Comparison of ENCODE assay signal across 19 mouse cellular contexts in genomic region chr1:85739000-85739399, GRCm38 (mm10). TPM values are rescaled to one million over a fixed set of nuclear protein-coding genes. Genes with fewer than 3 reads are reported as not detected.
DNase-seq lines count a peak whose midpoint lies in the region; ATAC-seq lines count a peak whose summit lies in the region.
"Had no signal": no experiment of that assay in that cellular context is flagged by ENCODE, and none has a peak within 500 bp of the region (broad histone marks: within the 10 kb centered on the region; RNA-seq: fewer than 3 reads in every experiment).

No protein-coding gene starts in this region.

- peaks cover 5% of the 10 kb centered on the region; the same call in 1 of the 2 replicates for H3K9me3 ChIP-seq in forebrain, embryonic 10.5 days
- no peaks in the 10 kb centered on the region for H3K9me3 ChIP-seq in neural tube, embryonic 15.5 days (replicated peaks)
- H3K9me3 ChIP-seq: embryonic facial prominence, embryonic 12.5 days; forebrain, embryonic 12.5 days; hindbrain, embryonic 15.5 days had no signal

- H3K4me2 ChIP-seq in neural tube, embryonic 15.5 days, result no peak overlapping the region
- H3K4me2 ChIP-seq: embryonic facial prominence, embryonic 12.5 days; forebrain, embryonic 12.5 days; heart, embryonic 12.5 days; hindbrain, embryonic 15.5 days had no signal

- H3K4me3 ChIP-seq in forebrain, embryonic 10.5 days, result no peak overlapping the region
- H3K4me3 ChIP-seq in neural tube, embryonic 15.5 days (replicated peaks), result no peak overlapping the region
- H3K4me3 ChIP-seq: embryonic facial prominence, embryonic 12.5 days; forebrain, embryonic 12.5 days; heart, embryonic 12.5 days; hindbrain, embryonic 10.5 days; hindbrain, embryonic 15.5 days had no signal

- no peaks in the 10 kb centered on the region for H3K36me3 ChIP-seq in forebrain, embryonic 10.5 days (replicated peaks)
- no peaks in the 10 kb centered on the region for H3K36me3 ChIP-seq in neural tube, embryonic 15.5 days
- H3K36me3 ChIP-seq: embryonic facial prominence, embryonic 12.5 days; forebrain, embryonic 12.5 days; heart, embryonic 12.5 days; hindbrain, embryonic 10.5 days; hindbrain, embryonic 15.5 days had no signal

- ATAC-seq in CD4-positive, CD25-positive, alpha-beta regulatory T cell, adult 4 months, result no peak
- no peak for ATAC-seq in neural tube, embryonic 15.5 days (ENCODE audit: low FRiP score)
- ATAC-seq: forebrain, embryonic 16.5 days had no signal

- no peaks in the 10 kb centered on the region for H3K27me3 ChIP-seq in forebrain, embryonic 10.5 days (ENCODE audit: poor library complexity, severe bottlenecking)
- H3K27me3 ChIP-seq in neural tube, embryonic 15.5 days (replicated peaks), result no peaks in the 10 kb centered on the region
- H3K27me3 ChIP-seq: embryonic facial prominence, embryonic 12.5 days; forebrain, embryonic 12.5 days; heart, embryonic 12.5 days; hindbrain, embryonic 15.5 days had no signal

- no peak overlapping the region for H3K27ac ChIP-seq in forebrain, embryonic 10.5 days
- H3K27ac ChIP-seq in neural tube, embryonic 15.5 days (replicated peaks), result no peak overlapping the region
- H3K27ac ChIP-seq: embryonic facial prominence, embryonic 12.5 days; forebrain, embryonic 12.5 days; hindbrain, embryonic 10.5 days; hindbrain, embryonic 15.5 days had no signal

- peaks cover 27% of the 10 kb centered on the region for H3K4me1 ChIP-seq in forebrain, embryonic 10.5 days
- H3K4me1 ChIP-seq in neural tube, embryonic 15.5 days, result peaks cover 10% of the 10 kb centered on the region
- H3K4me1 ChIP-seq: embryonic facial prominence, embryonic 12.5 days had no signal

- no peak overlapping the region for H3K9ac ChIP-seq in neural tube, embryonic 15.5 days (replicated peaks)
- H3K9ac ChIP-seq: embryonic facial prominence, embryonic 12.5 days; forebrain, embryonic 12.5 days; heart, embryonic 12.5 days; hindbrain, embryonic 15.5 days had no signal

- DNase-seq in CD4-positive, CD25-positive, alpha-beta regulatory T cell, adult 2 months (ENCODE audit: low read depth, low spot score), result peak; percentile 50
- peak; percentile 65 for DNase-seq in induced T-regulatory cell, adult 2 months (ENCODE audit: low read depth)
- peak; percentile 85 for DNase-seq in thymus, postnatal 0 days (ENCODE audit: low spot score)
- DNase-seq in thymus, postnatal 36 days, result peak; percentile 45 to 74
- DNase-seq in forebrain, embryonic 10.5 days (ENCODE audit: extremely low spot score, low spot score), result no peak
- DNase-seq in embryo, embryonic 11 days, result no peak
- DNase-seq: adrenal gland, adult 2 months; adrenal gland, postnatal 25 days; cerebellum, adult 2 months; cerebellum, postnatal 10 days; gastrocnemius, postnatal 10 days had no signal

- WGBS in forebrain, embryonic 10.5 days, result 91% methylated on average over 4 of the region's 4 CpGs
- 97% methylated on average over 4 of the region's 4 CpGs for WGBS in neural tube, embryonic 15.5 days

RNA-seq across cellular contexts. Expression of gene A630001G21Rik, which starts 39.4 kb away (rescaled TPM):
- polyA plus RNA-seq in CD4-positive, CD25-positive, alpha-beta regulatory T cell, adult 4 months (2017; shearing (Covaris generic)), result 10 to 100 TPM; 43.4 to 55.8 TPM
- polyA plus RNA-seq in thymus, postnatal 0 days (2015; fragmentation: Nextera tagmentation; extraction: Ambion mirVana), result 18.0 and 20.3 TPM in 2 replicates
- 0.51 and 0.65 TPM in 2 replicates for polyA plus RNA-seq in forebrain, embryonic 10.5 days (2016; fragmentation: Nextera tagmentation; extraction: Ambion mirVana)
- 0.45 and 2.0 TPM in 2 replicates for polyA plus RNA-seq in neural tube, embryonic 15.5 days (2015; fragmentation: Nextera tagmentation; extraction: Ambion mirVana)

RNA-seq across cellular contexts. Expression of gene Cab39, which starts 54.2 kb away (rescaled TPM):
- 10 to 100 TPM; 37.0 to 53.5 TPM for polyA plus RNA-seq in CD4-positive, CD25-positive, alpha-beta regulatory T cell, adult 4 months (2017; shearing (Covaris generic))
- polyA plus RNA-seq in thymus, postnatal 0 days (2015; fragmentation: Nextera tagmentation; extraction: Ambion mirVana), result 41.1 and 49.2 TPM in 2 replicates
- polyA plus RNA-seq in forebrain, embryonic 10.5 days (2016; fragmentation: Nextera tagmentation; extraction: Ambion mirVana), result 34.0 TPM in 2 replicates
- polyA plus RNA-seq in neural tube, embryonic 15.5 days (2015; fragmentation: Nextera tagmentation; extraction: Ambion mirVana), result 42.8 and 45.3 TPM in 2 replicates

Comparison
In these comparisons a context has a peak if more than half of its experiments do, and no peak if none do; other contexts are left out.
1. DNase-seq: peak in CD4-positive, CD25-positive, alpha-beta regulatory T cell, adult 2 months (single experiment), induced T-regulatory cell, adult 2 months (single experiment), thymus, postnatal 0 days (single experiment) and thymus, postnatal 36 days (2 of 2); none in forebrain, embryonic 10.5 days (single experiment) and embryo, embryonic 11 days (single experiment).